Mouse (Mus musculus): ENCODE data around the gene Ngf. TPM values are rescaled to one million over a fixed set of nuclear protein-coding genes. Genes with fewer than 3 reads are reported as not detected.

The Ngf gene
- polyA plus RNA-seq, 1 experiment: 1.1 TPM

DNA sequence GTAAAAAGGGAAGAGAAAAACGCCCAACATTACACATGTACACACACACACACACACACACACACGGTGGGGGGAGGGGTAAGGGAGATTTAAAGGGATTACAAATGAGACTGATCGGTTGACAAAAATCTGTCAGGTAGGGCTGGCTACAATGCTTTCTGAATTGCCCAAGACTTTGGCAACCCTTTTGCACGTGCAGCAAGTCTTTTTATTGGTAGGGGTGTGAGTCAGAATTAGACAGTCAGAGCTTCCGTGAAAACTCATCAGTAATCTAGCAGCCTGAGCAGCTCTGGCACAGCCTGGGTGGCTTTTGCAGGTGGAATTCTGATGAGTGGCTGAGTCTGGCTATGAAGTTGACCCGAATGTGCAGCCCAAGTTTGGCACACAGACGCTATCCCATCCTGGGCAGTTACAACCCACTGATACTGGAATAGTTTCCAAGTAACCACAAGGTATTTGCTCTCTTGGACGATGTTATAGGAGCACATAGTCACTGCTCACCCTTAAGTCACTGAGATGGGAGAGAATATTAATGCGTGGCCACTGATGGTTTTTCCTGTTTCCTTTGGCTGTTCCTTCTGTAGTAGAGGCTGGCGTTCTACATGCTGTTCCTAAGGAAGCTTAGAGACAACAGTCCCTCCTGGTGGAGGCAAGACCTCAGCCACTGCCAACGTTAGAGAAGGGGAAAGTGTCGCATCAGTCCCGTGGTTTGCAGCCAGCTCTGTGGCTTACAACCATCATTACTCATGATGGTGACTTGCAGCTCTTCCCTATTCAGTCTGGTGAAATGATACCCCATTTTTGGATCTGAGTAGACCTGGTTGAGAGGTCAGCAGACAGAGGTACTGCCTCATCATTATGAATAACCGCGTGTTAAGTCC, 4.8 kb downstream of the Ngf start:
- H3K27me3 ChIP-seq (ENCODE audit: control insufficient read depth, insufficient read depth, low read length, poor library complexity, severe bottlenecking): no peaks in the 10 kb centered on the region
- H3K4me1 ChIP-seq (ENCODE audit: control insufficient read depth, insufficient read depth, low read length): no peaks in the 10 kb centered on the region
- TF ChIP-seq CTCF (IDR thresholded peaks at IDR 0.05; ENCODE audit: low read depth, low read length) (no peak), POLR2A (IDR thresholded peaks at IDR 0.05; ENCODE audit: insufficient read depth, low read length) (no peak), EP300 (IDR thresholded peaks at IDR 0.05; ENCODE audit: insufficient read depth, low read depth, low read length) (no peak)
- H3K27ac ChIP-seq (ENCODE audit: insufficient read depth, low read length): no peak overlapping the region
- no peak overlapping the region for H3K9ac ChIP-seq (ENCODE audit: low read depth, poor library complexity, severe bottlenecking)
- H3K36me3 ChIP-seq (ENCODE audit: control insufficient read depth, insufficient read depth, low read length, poor library complexity, severe bottlenecking): no peaks in the 10 kb centered on the region
- 0 out of 2 replicates have a peak, but pooled peaks cover 3% of the 10 kb centered on the region for H3K9me3 ChIP-seq (replicated peaks; ENCODE audit: control insufficient read depth, insufficient read depth, low read length, poor library complexity, severe bottlenecking)
- H3K4me3 ChIP-seq (ENCODE audit: low read depth, low read length): no peak overlapping the region

DNA sequence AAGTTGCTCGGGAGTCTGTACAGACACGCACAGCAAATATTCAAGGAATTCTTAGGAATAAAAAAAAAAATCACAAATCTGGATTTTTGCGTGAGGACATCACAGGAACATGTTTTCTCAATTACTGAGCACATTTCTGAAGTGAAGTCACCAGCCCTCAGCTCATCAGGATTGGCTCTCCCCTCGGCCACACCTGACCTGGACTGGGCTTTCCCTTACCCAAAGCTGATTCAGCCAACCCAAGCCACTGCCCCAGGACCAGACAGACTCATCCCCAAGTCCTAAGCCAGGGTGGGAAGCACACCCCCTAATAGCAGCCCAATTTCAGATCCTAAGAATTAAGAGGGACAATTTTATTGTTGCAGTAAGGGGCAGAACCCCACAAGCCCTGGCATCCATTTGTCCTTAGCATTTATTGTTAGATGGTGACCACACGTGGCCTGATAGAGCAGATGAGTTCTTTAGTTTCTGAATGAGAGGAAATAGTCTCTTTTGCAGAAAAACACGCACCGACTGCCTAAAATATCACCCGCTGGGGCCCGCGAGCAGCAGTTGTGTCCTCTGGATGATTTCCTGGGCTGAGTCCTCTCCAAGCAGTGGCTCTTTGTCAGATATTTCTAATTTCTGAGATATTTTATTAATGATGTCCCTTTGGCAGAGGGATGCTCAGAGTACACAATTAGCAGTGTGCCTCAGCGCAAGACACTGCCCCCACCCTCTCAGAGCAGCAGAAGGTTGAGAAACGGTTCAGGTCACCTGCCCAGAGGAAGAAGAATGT, 8.4 kb downstream of the Ngf start:
- TF ChIP-seq CTCF (IDR thresholded peaks at IDR 0.05; ENCODE audit: low read depth, low read length): no peak
- no peak for TF ChIP-seq EP300 (IDR thresholded peaks at IDR 0.05; ENCODE audit: insufficient read depth, low read depth, low read length)
- no peak for TF ChIP-seq POLR2A (IDR thresholded peaks at IDR 0.05; ENCODE audit: insufficient read depth, low read length)
- no peaks in the 10 kb centered on the region for H3K4me1 ChIP-seq (ENCODE audit: control insufficient read depth, insufficient read depth, low read length)
- no peaks in the 10 kb centered on the region for H3K36me3 ChIP-seq (ENCODE audit: control insufficient read depth, insufficient read depth, low read length, poor library complexity, severe bottlenecking)
- H3K27ac ChIP-seq (ENCODE audit: insufficient read depth, low read length): no peak overlapping the region
- no peak overlapping the region for H3K9ac ChIP-seq (ENCODE audit: low read depth, poor library complexity, severe bottlenecking)
- no peaks in the 10 kb centered on the region for H3K27me3 ChIP-seq (ENCODE audit: control insufficient read depth, insufficient read depth, low read length, poor library complexity, severe bottlenecking)
- no peak overlapping the region for H3K4me3 ChIP-seq (ENCODE audit: low read depth, low read length)
- H3K9me3 ChIP-seq (replicated peaks; ENCODE audit: control insufficient read depth, insufficient read depth, low read length, poor library complexity, severe bottlenecking): 0 out of 2 replicates have a peak, but pooled peaks cover 3% of the 10 kb centered on the region

DNA sequence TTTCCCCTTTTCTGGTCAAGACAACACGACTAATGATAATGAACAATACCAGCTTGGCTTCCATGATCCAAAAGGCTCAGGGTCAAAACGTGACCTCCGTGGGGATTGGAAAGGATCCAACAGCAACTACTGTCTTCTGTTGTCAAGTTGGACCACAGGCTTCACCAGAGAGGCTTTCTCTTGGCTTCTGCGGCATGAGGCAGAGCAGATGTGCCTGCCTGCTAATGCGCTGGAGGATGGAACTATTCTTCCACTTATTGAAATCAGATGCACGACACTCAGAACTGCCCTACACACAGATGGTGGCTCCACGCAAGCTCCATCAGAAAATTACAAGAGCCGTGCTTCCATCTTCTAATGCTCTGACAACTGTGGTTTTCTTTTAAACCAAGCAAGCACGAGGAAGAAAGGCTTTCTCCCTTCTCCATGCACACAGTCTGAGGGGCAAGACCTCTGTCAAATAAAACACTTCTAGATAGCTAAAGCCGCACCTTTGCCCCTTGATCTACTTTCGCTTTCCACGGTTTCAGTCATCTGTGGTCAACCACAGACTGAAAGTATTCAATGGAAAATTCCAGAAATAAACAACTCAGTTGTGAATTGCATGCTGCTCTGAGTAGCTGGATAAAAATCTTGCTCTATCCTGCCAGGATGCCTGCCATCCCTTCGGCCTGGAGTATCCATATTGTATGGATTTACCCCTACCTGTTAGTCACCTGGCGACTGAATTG, 20.8 kb downstream of the Ngf start:
- Histone ChIP-seq H3K36me3 (ENCODE audit: control insufficient read depth, insufficient read depth, low read length, poor library complexity, severe bottlenecking) (no peaks in the 10 kb centered on the region), H3K4me3 (ENCODE audit: low read depth, low read length) (no peak overlapping the region), H3K9me3 (replicated peaks; ENCODE audit: control insufficient read depth, insufficient read depth, low read length, poor library complexity, severe bottlenecking) (no peaks in the 10 kb centered on the region), H3K4me1 (ENCODE audit: control insufficient read depth, insufficient read depth, low read length) (no peaks in the 10 kb centered on the region), H3K9ac (ENCODE audit: low read depth, poor library complexity, severe bottlenecking) (no peak overlapping the region), H3K27ac (ENCODE audit: insufficient read depth, low read length) (no peak overlapping the region), H3K27me3 (ENCODE audit: control insufficient read depth, insufficient read depth, low read length, poor library complexity, severe bottlenecking) (no peaks in the 10 kb centered on the region)
- TF ChIP-seq EP300 (IDR thresholded peaks at IDR 0.05; ENCODE audit: insufficient read depth, low read depth, low read length) (no peak), POLR2A (IDR thresholded peaks at IDR 0.05; ENCODE audit: insufficient read depth, low read length) (no peak), CTCF (IDR thresholded peaks at IDR 0.05; ENCODE audit: low read depth, low read length) (no peak)

DNA sequence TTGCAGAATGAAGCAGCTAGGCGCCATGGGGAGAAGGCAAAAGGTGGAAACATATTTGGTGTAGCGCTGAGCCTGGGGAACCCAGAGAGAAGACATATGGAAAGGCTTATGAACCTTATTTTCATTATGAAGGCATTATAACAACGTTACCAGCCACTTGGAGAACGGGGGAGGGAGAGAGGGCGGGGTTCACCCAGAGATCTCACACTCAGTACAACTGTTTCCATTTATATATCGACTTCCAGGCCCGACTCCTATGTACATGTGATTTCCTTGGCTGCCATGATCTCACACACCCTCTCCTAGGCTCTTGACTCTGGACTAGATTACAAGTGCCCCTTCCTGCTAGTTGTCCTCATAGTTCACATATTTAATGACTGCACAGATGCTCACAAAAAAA, 28.4 kb downstream of the Ngf start:
- Histone ChIP-seq H3K9ac (ENCODE audit: low read depth, poor library complexity, severe bottlenecking) (no peak overlapping the region), H3K4me1 (ENCODE audit: control insufficient read depth, insufficient read depth, low read length) (no peaks in the 10 kb centered on the region), H3K27ac (ENCODE audit: insufficient read depth, low read length) (no peak overlapping the region), H3K27me3 (ENCODE audit: control insufficient read depth, insufficient read depth, low read length, poor library complexity, severe bottlenecking) (no peaks in the 10 kb centered on the region), H3K4me3 (ENCODE audit: low read depth, low read length) (no peak overlapping the region), H3K9me3 (replicated peaks; ENCODE audit: control insufficient read depth, insufficient read depth, low read length, poor library complexity, severe bottlenecking) (no peaks in the 10 kb centered on the region), H3K36me3 (ENCODE audit: control insufficient read depth, insufficient read depth, low read length, poor library complexity, severe bottlenecking) (no peaks in the 10 kb centered on the region)
- TF ChIP-seq CTCF (IDR thresholded peaks at IDR 0.05; ENCODE audit: low read depth, low read length) (no peak), POLR2A (IDR thresholded peaks at IDR 0.05; ENCODE audit: insufficient read depth, low read length) (no peak), EP300 (IDR thresholded peaks at IDR 0.05; ENCODE audit: insufficient read depth, low read depth, low read length) (no peak)

DNA sequence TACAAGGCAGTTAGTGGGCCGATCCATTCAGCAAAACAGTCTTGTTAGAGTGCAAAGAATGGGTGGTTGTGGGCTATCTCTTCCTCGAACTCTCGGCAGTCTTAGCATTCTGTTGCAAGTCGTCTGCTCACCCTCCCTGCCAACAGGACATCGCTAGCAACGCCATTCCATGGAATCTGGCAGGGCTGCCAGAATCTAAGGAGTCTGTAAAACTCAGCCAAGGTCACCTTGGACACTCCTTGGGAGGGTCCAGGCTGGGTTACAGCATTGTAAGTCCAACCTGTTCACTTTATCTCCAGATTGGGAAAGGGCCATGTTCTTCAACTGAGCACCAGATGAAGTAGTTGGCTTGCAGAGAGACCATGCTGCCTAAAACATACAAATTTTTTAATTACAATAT, 29.2 kb downstream of the Ngf start:
- H3K4me3 ChIP-seq (ENCODE audit: low read depth, low read length): no peak overlapping the region
- TF ChIP-seq EP300 (IDR thresholded peaks at IDR 0.05; ENCODE audit: insufficient read depth, low read depth, low read length) (no peak), POLR2A (IDR thresholded peaks at IDR 0.05; ENCODE audit: insufficient read depth, low read length) (no peak), CTCF (IDR thresholded peaks at IDR 0.05; ENCODE audit: low read depth, low read length) (no peak)
- H3K27ac ChIP-seq (ENCODE audit: insufficient read depth, low read length): no peak overlapping the region
- H3K4me1 ChIP-seq (ENCODE audit: control insufficient read depth, insufficient read depth, low read length): no peaks in the 10 kb centered on the region
- H3K9ac ChIP-seq (ENCODE audit: low read depth, poor library complexity, severe bottlenecking): no peak overlapping the region
- H3K9me3 ChIP-seq (replicated peaks; ENCODE audit: control insufficient read depth, insufficient read depth, low read length, poor library complexity, severe bottlenecking): no peaks in the 10 kb centered on the region
- no peaks in the 10 kb centered on the region for H3K36me3 ChIP-seq (ENCODE audit: control insufficient read depth, insufficient read depth, low read length, poor library complexity, severe bottlenecking)
- no peaks in the 10 kb centered on the region for H3K27me3 ChIP-seq (ENCODE audit: control insufficient read depth, insufficient read depth, low read length, poor library complexity, severe bottlenecking)

All from ES-Bruce4 (cell line).